Mouse (Mus musculus) bone marrow, adult 2 months (tissue): ENCODE results near the gene Brpf1.

ENCODE experiments used
- CTCF ChIP-seq: fragments of 200-500 bp; IDR thresholded peaks from 2 replicates; pipeline ENCODE4 v1.5.1; 2011; ENCODE audit warnings: low read length, control low read depth; ENCODE audit not compliant: control insufficient read depth, insufficient read depth
- POLR2A ChIP-seq: fragments of 200-500 bp; IDR thresholded peaks from 2 replicates; pipeline ENCODE4 v1.6.1; 2011; ENCODE audit warnings: low read depth, mild to moderate bottlenecking, control low read depth, low read length, borderline replicate concordance; ENCODE audit not compliant: control insufficient read depth

GRCm38 (mm10) chr6:113353696-113354095 lies 46.8 kb downstream of the Brpf1 start:
- no peak for TF ChIP-seq CTCF
- TF ChIP-seq POLR2A, result no peak
